Mouse (Mus musculus): ENCODE data around the gene Fbxw7. TPM values are rescaled to one million over a fixed set of nuclear protein-coding genes. Genes with fewer than 3 reads are reported as not detected.
A peak's percentile ranks its signal among the peaks of the same experiment; 100 is the strongest.

Gene Fbxw7
- polyA plus RNA-seq, 1 experiment from 2014 or later, result 7.8 TPM

GRCm38 (mm10) chr3:84971561-84971960 is 156.5 kb downstream of the Fbxw7 start:
- Histone ChIP-seq H3K27me3 (replicated peaks; ENCODE audit: control insufficient read depth, insufficient read depth, low read length) (no peaks in the 10 kb centered on the region), H3K4me1 (ENCODE audit: control insufficient read depth, insufficient read depth, low read length) (no peaks in the 10 kb centered on the region), H3K9ac (ENCODE audit: low read depth, low read length) (no peak overlapping the region), H3K4me3 (ENCODE audit: low read length) (no peak overlapping the region), H3K27ac (ENCODE audit: low read length) (no peak overlapping the region), H3K9me3 (ENCODE audit: control insufficient read depth, low read length) (no peaks in the 10 kb centered on the region), H3K4me2 (ENCODE audit: low read depth, low read length) (no peak overlapping the region), H3K36me3 (ENCODE audit: control insufficient read depth, insufficient read depth, low read length) (peaks cover 6% of the 10 kb centered on the region; the same call in 1 of the 2 replicates)
- no peak for ATAC-seq
- 86% methylated on average over 5 of the region's 5 CpGs for WGBS

DNA sequence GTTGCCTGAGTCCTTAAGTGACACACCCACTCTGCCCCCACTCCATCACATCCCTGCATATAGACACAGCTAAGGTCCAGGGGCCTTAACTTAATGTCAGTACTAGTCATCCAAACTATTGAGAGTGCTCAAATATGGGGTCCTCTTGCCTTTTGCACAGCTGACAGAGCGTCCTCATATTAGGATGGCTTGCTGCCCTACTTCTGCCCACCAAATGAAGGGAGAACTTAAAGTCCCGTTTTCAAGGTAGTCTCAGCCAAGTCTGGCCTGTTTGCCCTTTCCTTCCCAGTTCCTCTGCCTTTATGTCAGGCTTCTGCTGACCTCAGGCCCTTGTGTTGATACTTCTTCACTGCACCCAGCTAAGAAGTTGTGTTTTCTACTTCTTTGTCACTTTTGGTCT is 157.8 kb downstream of the Fbxw7 start:
- Histone ChIP-seq H3K4me3 (ENCODE audit: low read length) (no peak overlapping the region), H3K9me3 (ENCODE audit: control insufficient read depth, low read length) (no peaks in the 10 kb centered on the region), H3K4me2 (ENCODE audit: low read depth, low read length) (no peak overlapping the region), H3K4me1 (ENCODE audit: control insufficient read depth, insufficient read depth, low read length) (no peaks in the 10 kb centered on the region), H3K27ac (ENCODE audit: low read length) (no peak overlapping the region), H3K36me3 (ENCODE audit: control insufficient read depth, insufficient read depth, low read length) (peaks cover 6% of the 10 kb centered on the region; the same call in 1 of the 2 replicates), H3K27me3 (replicated peaks; ENCODE audit: control insufficient read depth, insufficient read depth, low read length) (no peaks in the 10 kb centered on the region), H3K9ac (ENCODE audit: low read depth, low read length) (no peak overlapping the region)
- ATAC-seq, result no peak
- 95% methylated on average over 2 of the region's 2 CpGs for WGBS

DNA sequence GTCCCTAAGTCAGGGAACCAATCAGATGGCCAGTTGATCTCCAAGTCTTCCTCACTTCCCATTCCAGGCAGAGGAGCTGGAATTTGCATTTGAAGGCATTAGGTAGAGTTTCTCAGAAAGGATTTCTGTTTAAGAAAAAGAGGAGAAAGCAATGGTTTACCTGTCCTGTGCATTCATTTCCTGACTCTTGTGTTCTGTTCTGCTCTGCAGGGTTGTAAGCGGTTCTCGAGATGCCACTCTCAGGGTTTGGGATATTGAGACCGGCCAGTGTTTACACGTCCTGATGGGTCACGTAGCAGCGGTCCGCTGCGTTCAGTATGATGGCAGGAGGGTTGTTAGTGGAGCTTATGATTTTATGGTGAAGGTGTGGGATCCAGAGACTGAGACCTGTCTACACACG is 159.1 kb downstream of the Fbxw7 start:
- ATAC-seq, result no peak
- WGBS, result 94% methylated on average over 9 of the region's 9 CpGs
- no peak overlapping the region for H3K4me3 ChIP-seq (ENCODE audit: low read length)
- no peaks in the 10 kb centered on the region for H3K9me3 ChIP-seq (ENCODE audit: control insufficient read depth, low read length)
- H3K27ac ChIP-seq (ENCODE audit: low read length), result no peak overlapping the region
- H3K9ac ChIP-seq (ENCODE audit: low read depth, low read length), result no peak overlapping the region
- no peak overlapping the region for H3K4me2 ChIP-seq (ENCODE audit: low read depth, low read length)
- H3K36me3 ChIP-seq (ENCODE audit: control insufficient read depth, insufficient read depth, low read length), result peaks cover 6% of the 10 kb centered on the region; the same call in 1 of the 2 replicates
- H3K27me3 ChIP-seq (replicated peaks; ENCODE audit: control insufficient read depth, insufficient read depth, low read length), result no peaks in the 10 kb centered on the region
- H3K4me1 ChIP-seq (ENCODE audit: control insufficient read depth, insufficient read depth, low read length), result no peaks in the 10 kb centered on the region

GRCm38 (mm10) chr3:84978676-84979075 is 163.6 kb downstream of the Fbxw7 start:
- H3K9ac ChIP-seq (ENCODE audit: low read depth, low read length), result no peak overlapping the region
- no peak for ATAC-seq
- H3K4me3 ChIP-seq (ENCODE audit: low read length), result no peak overlapping the region
- H3K9me3 ChIP-seq (ENCODE audit: control insufficient read depth, low read length), result no peaks in the 10 kb centered on the region
- H3K36me3 ChIP-seq (ENCODE audit: control insufficient read depth, insufficient read depth, low read length), result no peaks in the 10 kb centered on the region
- H3K27ac ChIP-seq (ENCODE audit: low read length), result no peak overlapping the region
- H3K27me3 ChIP-seq (replicated peaks; ENCODE audit: control insufficient read depth, insufficient read depth, low read length), result no peaks in the 10 kb centered on the region
- no peak overlapping the region for H3K4me2 ChIP-seq (ENCODE audit: low read depth, low read length)
- WGBS, result 90% methylated on average over 11 of the region's 11 CpGs
- no peaks in the 10 kb centered on the region for H3K4me1 ChIP-seq (ENCODE audit: control insufficient read depth, insufficient read depth, low read length)

- H3K4me2 ChIP-seq (ENCODE audit: low read depth, low read length), result no peak overlapping the region
- H3K9me3 ChIP-seq (ENCODE audit: control insufficient read depth, low read length), result no peaks in the 10 kb centered on the region
- no peak overlapping the region for H3K27ac ChIP-seq (ENCODE audit: low read length)
- no peaks in the 10 kb centered on the region for H3K36me3 ChIP-seq (ENCODE audit: control insufficient read depth, insufficient read depth, low read length)
- H3K9ac ChIP-seq (ENCODE audit: low read depth, low read length), result no peak overlapping the region
- H3K4me1 ChIP-seq (ENCODE audit: control insufficient read depth, insufficient read depth, low read length), result no peaks in the 10 kb centered on the region
- 97% methylated on average over 2 of the region's 2 CpGs for WGBS
- no peak overlapping the region for H3K4me3 ChIP-seq (ENCODE audit: low read length)
- no peak for ATAC-seq
- no peaks in the 10 kb centered on the region for H3K27me3 ChIP-seq (replicated peaks; ENCODE audit: control insufficient read depth, insufficient read depth, low read length)
These were observed 165.1 kb downstream of the Fbxw7 start for GRCm38 (mm10) chr3:84980158-84980557.

DNA sequence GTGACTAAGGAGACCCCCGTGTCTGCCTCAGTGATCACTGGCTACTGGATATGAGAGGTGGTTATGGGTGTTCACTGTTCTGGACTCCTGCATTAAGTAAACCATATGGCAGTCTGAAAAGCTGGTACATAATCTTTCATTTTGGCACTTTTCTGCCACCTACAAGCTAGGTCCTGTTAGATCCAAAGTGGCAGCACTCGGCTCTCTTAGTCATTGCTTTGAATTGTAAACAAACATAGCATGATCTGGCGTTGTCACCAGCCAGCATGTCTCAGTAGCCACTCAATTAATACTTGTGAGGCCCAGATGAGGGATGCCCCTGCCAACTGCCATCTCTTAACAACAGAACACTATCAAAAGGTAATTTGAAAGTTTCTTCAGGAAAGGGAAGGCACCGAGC is 167.6 kb downstream of the Fbxw7 start:
- WGBS, result 47% methylated on average over 4 of the region's 4 CpGs
- no peak overlapping the region for H3K4me3 ChIP-seq (ENCODE audit: low read length)
- H3K4me2 ChIP-seq (ENCODE audit: low read depth, low read length), result no peak overlapping the region
- H3K9ac ChIP-seq (ENCODE audit: low read depth, low read length), result no peak overlapping the region
- no peaks in the 10 kb centered on the region for H3K9me3 ChIP-seq (ENCODE audit: control insufficient read depth, low read length)
- H3K27me3 ChIP-seq (replicated peaks; ENCODE audit: control insufficient read depth, insufficient read depth, low read length), result no peaks in the 10 kb centered on the region
- no peak for ATAC-seq
- H3K36me3 ChIP-seq (ENCODE audit: control insufficient read depth, insufficient read depth, low read length), result no peaks in the 10 kb centered on the region
- no peaks in the 10 kb centered on the region for H3K4me1 ChIP-seq (ENCODE audit: control insufficient read depth, insufficient read depth, low read length)
- no peak overlapping the region for H3K27ac ChIP-seq (ENCODE audit: low read length)

DNA sequence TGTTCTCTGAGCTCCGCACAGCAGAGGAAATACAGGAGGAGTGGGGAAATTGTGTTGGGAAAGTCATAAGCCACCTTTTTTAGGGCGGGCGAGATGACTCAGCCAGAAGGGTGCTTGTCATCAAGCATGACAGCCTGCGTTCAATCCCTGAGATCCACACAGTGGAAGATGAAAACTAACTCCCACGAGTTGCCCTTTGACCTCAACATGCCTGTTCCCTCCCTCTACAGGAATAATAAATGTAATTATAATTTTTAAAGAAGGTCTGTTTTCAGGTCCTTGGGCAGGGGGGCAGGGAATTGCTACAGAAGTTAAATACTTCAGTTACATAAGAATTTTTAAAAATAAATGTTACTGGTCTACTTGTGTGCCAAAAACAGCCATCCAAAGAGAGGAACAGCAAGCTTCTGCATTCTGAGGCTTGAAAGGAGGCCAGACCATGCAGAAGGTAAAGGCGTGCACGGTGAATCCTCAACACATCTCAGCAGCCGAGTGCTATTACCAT is 170.1 kb downstream of the Fbxw7 start:
- Histone ChIP-seq H3K4me2 (ENCODE audit: low read depth, low read length) (no peak overlapping the region), H3K4me1 (ENCODE audit: control insufficient read depth, insufficient read depth, low read length) (no peaks in the 10 kb centered on the region), H3K9me3 (ENCODE audit: control insufficient read depth, low read length) (no peaks in the 10 kb centered on the region), H3K9ac (ENCODE audit: low read depth, low read length) (no peak overlapping the region), H3K27me3 (replicated peaks; ENCODE audit: control insufficient read depth, insufficient read depth, low read length) (no peaks in the 10 kb centered on the region), H3K27ac (ENCODE audit: low read length) (no peak overlapping the region), H3K36me3 (ENCODE audit: control insufficient read depth, insufficient read depth, low read length) (no peaks in the 10 kb centered on the region), H3K4me3 (ENCODE audit: low read length) (no peak overlapping the region)
- WGBS, result 81% methylated on average over 8 of the region's 8 CpGs
- no peak for ATAC-seq

GRCm38 (mm10) chr3:84988880-84989279 is 173.8 kb downstream of the Fbxw7 start:
- H3K27ac ChIP-seq (ENCODE audit: low read length), result no peak overlapping the region
- H3K9ac ChIP-seq (ENCODE audit: low read depth, low read length), result no peak overlapping the region
- no peaks in the 10 kb centered on the region for H3K9me3 ChIP-seq (ENCODE audit: control insufficient read depth, low read length)
- no peaks in the 10 kb centered on the region for H3K36me3 ChIP-seq (ENCODE audit: control insufficient read depth, insufficient read depth, low read length)
- ATAC-seq, result no peak
- H3K27me3 ChIP-seq (replicated peaks; ENCODE audit: control insufficient read depth, insufficient read depth, low read length), result no peaks in the 10 kb centered on the region
- no peak overlapping the region for H3K4me3 ChIP-seq (ENCODE audit: low read length)
- 92% methylated on average over 4 of the region's 4 CpGs for WGBS
- no peaks in the 10 kb centered on the region for H3K4me1 ChIP-seq (ENCODE audit: control insufficient read depth, insufficient read depth, low read length)
- no peak overlapping the region for H3K4me2 ChIP-seq (ENCODE audit: low read depth, low read length)

GRCm38 (mm10) chr3:85005257-85005656 is 190.2 kb downstream of the Fbxw7 start:
- Histone ChIP-seq H3K9me3 (ENCODE audit: control insufficient read depth, low read length) (no peaks in the 10 kb centered on the region), H3K36me3 (ENCODE audit: control insufficient read depth, insufficient read depth, low read length) (no peaks in the 10 kb centered on the region), H3K9ac (ENCODE audit: low read depth, low read length) (no peak overlapping the region), H3K27ac (ENCODE audit: low read length) (peak overlapping the region; percentile 6; the same call in 1 of the 2 replicates), H3K4me2 (ENCODE audit: low read depth, low read length) (no peak overlapping the region), H3K4me1 (ENCODE audit: control insufficient read depth, insufficient read depth, low read length) (no peaks in the 10 kb centered on the region), H3K27me3 (replicated peaks; ENCODE audit: control insufficient read depth, insufficient read depth, low read length) (no peaks in the 10 kb centered on the region), H3K4me3 (ENCODE audit: low read length) (no peak overlapping the region)
- ATAC-seq, result peak; percentile 92
- WGBS, result 73% methylated on average over 2 of the region's 2 CpGs

DNA sequence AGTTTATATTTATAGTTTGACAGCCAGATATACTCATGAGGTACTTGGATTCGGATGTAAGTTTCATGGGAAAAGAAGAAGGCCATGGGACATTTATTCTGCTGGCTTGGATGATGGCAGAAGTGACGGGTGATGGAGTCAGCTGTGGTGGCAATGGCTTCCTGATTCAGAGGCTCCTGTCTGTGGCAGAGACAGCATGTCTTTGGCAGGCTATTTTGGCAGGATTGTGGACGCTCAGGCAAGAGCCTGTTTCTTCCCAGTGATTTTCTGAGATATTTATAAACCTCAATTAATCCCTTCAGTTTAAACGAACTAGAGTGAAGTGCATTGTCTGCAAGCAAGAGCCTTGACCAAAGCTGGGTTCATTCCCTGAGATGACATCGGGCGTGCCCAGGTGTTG is 197.8 kb downstream of the Fbxw7 start:
- Histone ChIP-seq H3K27ac (ENCODE audit: low read length) (no peak overlapping the region), H3K9ac (ENCODE audit: low read depth, low read length) (no peak overlapping the region), H3K36me3 (ENCODE audit: control insufficient read depth, insufficient read depth, low read length) (no peaks in the 10 kb centered on the region), H3K27me3 (replicated peaks; ENCODE audit: control insufficient read depth, insufficient read depth, low read length) (no peaks in the 10 kb centered on the region), H3K4me3 (ENCODE audit: low read length) (no peak overlapping the region), H3K4me2 (ENCODE audit: low read depth, low read length) (no peak overlapping the region), H3K9me3 (ENCODE audit: control insufficient read depth, low read length) (no peaks in the 10 kb centered on the region), H3K4me1 (ENCODE audit: control insufficient read depth, insufficient read depth, low read length) (no peaks in the 10 kb centered on the region)
- 78% methylated on average over 6 of the region's 6 CpGs for WGBS
- ATAC-seq, result no peak
